Mouse (Mus musculus): ENCODE results near the gene Gstp2.

GRCm38 (mm10) chr19:4075531-4075930 is 29.7 kb upstream of the Gstp2 start:
- no peak for TF ChIP-seq CTCF (IDR thresholded peaks at IDR 0.05; ENCODE audit: low read depth)
- no peak for TF ChIP-seq EP300 (IDR thresholded peaks at IDR 0.05; ENCODE audit: low read depth)

Data from liver, postnatal 0 days (tissue).